Mouse (Mus musculus): ENCODE measurements around the gene Dnajb14.

- TF ChIP-seq CTCF (IDR thresholded peaks at IDR 0.05; ENCODE audit: insufficient read depth, low read length), result no peak
- TF ChIP-seq POLR2A (IDR thresholded peaks at IDR 0.05; ENCODE audit: borderline replicate concordance, extremely low read depth, low read depth, low read length), result no peak
Measured at GRCm38 (mm10) chr3:137920594-137920993, 53.1 kb downstream of the Dnajb14 start.
